Mouse (Mus musculus) stomach, postnatal 0 days (tissue): ENCODE measurements around the gene Fxyd1. TPM values are rescaled to one million over a fixed set of nuclear protein-coding genes. Genes with fewer than 3 reads are reported as not detected.

Experiments
- ATAC-seq: fragments of 200-750 bp; cut with Nextera tagmentation; 2 replicates; pipeline ENCODE4 v1.8.0; 2017; ENCODE audit not compliant: low FRiP score, low TSS enrichment
- DNase-seq: peaks from one replicate; pipeline ENCODE4 v3.0.0-alpha.2; 2016; ENCODE audit warnings: low spot score
- H3K27ac ChIP-seq: fragments of 300-500 bp; sonication (generic); replicated peaks from 2 replicates; pipeline ENCODE4 v1.5.1; 2014; ENCODE audit warnings: mild to moderate bottlenecking, control low read depth
- H3K27me3 ChIP-seq: fragments of 300-500 bp; sonication (generic); 2 replicates; pipeline ENCODE4 v1.6.1; 2014; ENCODE audit warnings: low read length; ENCODE audit not compliant: control insufficient read depth, insufficient read depth
- H3K36me3 ChIP-seq: fragments of 300-500 bp; sonication (generic); 2 replicates; pipeline ENCODE4 v1.6.1; 2014; ENCODE audit warnings: low read length, mixed read lengths; ENCODE audit not compliant: control insufficient read depth, insufficient read depth
- H3K4me1 ChIP-seq: fragments of 300-500 bp; sonication (generic); replicated peaks from 2 replicates; pipeline ENCODE4 v1.6.1; 2014; ENCODE audit warnings: antibody characterized with exemption; ENCODE audit not compliant: control insufficient read depth, insufficient read depth
- H3K4me2 ChIP-seq: fragments of 300-500 bp; sonication (generic); replicated peaks from 2 replicates; pipeline ENCODE4 v1.6.1; 2014; ENCODE audit warnings: low read depth, mild to moderate bottlenecking, control low read depth, moderate library complexity
- H3K4me3 ChIP-seq: fragments of 300-500 bp; sonication (generic); 2 replicates; pipeline ENCODE4 v1.5.1; 2014; ENCODE audit warnings: low read depth, low read length, control low read depth
- H3K9ac ChIP-seq: fragments of 300-500 bp; sonication (generic); 2 replicates; pipeline ENCODE4 v1.6.1; 2014; ENCODE audit warnings: mild to moderate bottlenecking, low read length, control low read depth, mixed read lengths
- H3K9me3 ChIP-seq: fragments of 300-500 bp; sonication (generic); 2 replicates; pipeline ENCODE4 v1.6.1; 2016; ENCODE audit warnings: low read length; ENCODE audit not compliant: control insufficient read depth
- CTCF ChIP-seq: IDR thresholded peaks from 2 replicates; pipeline ENCODE4 v1.5.1; 2016; ENCODE audit warnings: antibody characterized with exemption, low read depth, mild to moderate bottlenecking, moderate library complexity
- EP300 ChIP-seq: optimal IDR thresholded peaks from 2 replicates; pipeline ENCODE3; 2016; ENCODE audit warnings: antibody characterized with exemption
- WGBS: fragments of 180-500 bp; shearing (Covaris S2); extraction: QIAGEN DNeasy Blood & Tissue Kit; methylation state at CpG from one replicate; pipeline ENCODE4 v1.1.7; 2014; 5-methylcytosine and 5-hydroxymethylcytosine counted together
- polyA plus RNA-seq: library from polyadenylated mRNA; unstranded; fragments of >200 nt; fragmentation: Nextera tagmentation; extraction: Ambion mirVana; gene quantifications from 2 replicates; pipeline ENCODE4 v1.2.1, GENCODE M21; 2015

The Fxyd1 gene
- polyA plus RNA-seq, 1 experiment from 2014 or later = 177 TPM

GRCm38 (mm10) chr7:31056448-31056847 lies 551 bp downstream of the Fxyd1 start:
- TF ChIP-seq CTCF (no peak), EP300 (no peak)
- 73% methylated on average over 7 of the region's 7 CpGs for WGBS
- H3K27ac ChIP-seq = no peak overlapping the region

GRCm38 (mm10) chr7:31055883-31056282 lies 1.1 kb downstream of the Fxyd1 start:
- no peak overlapping the region for H3K4me2 ChIP-seq

More at GRCm38 (mm10) chr7:31056448-31056847, 551 bp downstream of the Fxyd1 start:
- DNase-seq = no peak
- H3K27me3 ChIP-seq = 0 out of 2 replicates have a peak, but pooled peaks cover under 1% of the 10 kb centered on the region
- H3K9me3 ChIP-seq = no peaks in the 10 kb centered on the region
- no peak for ATAC-seq
- no peaks in the 10 kb centered on the region; the same call in 1 of the 2 replicates for H3K4me1 ChIP-seq
- H3K4me2 ChIP-seq = no peak overlapping the region
- H3K4me3 ChIP-seq = no peak overlapping the region
- H3K36me3 ChIP-seq = no peaks in the 10 kb centered on the region
- H3K9ac ChIP-seq = no peak overlapping the region

GRCm38 (mm10) chr7:31055354-31055824 lies 1.6 kb downstream of the Fxyd1 start:
- peak overlapping the region; percentile 83 for H3K27ac ChIP-seq
- peak overlapping the region; percentile 58 for H3K9ac ChIP-seq
- WGBS = 10% methylated on average over 10 of the region's 10 CpGs
- peak overlapping the region; percentile 54 for H3K4me2 ChIP-seq
- H3K36me3 ChIP-seq = no peaks in the 10 kb centered on the region
- H3K27me3 ChIP-seq = 0 out of 2 replicates have a peak, but pooled peaks cover 3% of the 10 kb centered on the region
- DNase-seq (peak; percentile 73), ATAC-seq (peak; percentile 76)
- no peak for TF ChIP-seq EP300
- no peak for TF ChIP-seq CTCF
- peak overlapping the region; percentile 39 for H3K4me3 ChIP-seq
- H3K4me1 ChIP-seq = peaks cover 3% of the 10 kb centered on the region
- no peaks in the 10 kb centered on the region for H3K9me3 ChIP-seq

More at GRCm38 (mm10) chr7:31055883-31056282, 1.1 kb downstream of the Fxyd1 start:
- Histone ChIP-seq H3K4me1 (peaks cover 3% of the 10 kb centered on the region), H3K4me3 (no peak overlapping the region), H3K27me3 (0 out of 2 replicates have a peak, but pooled peaks cover 3% of the 10 kb centered on the region), H3K36me3 (no peaks in the 10 kb centered on the region), H3K9me3 (no peaks in the 10 kb centered on the region), H3K27ac (no peak overlapping the region), H3K9ac (no peak overlapping the region)
- ATAC-seq = no peak
- TF ChIP-seq EP300 = no peak
- TF ChIP-seq CTCF = no peak
- DNase-seq = no peak
- 7% methylated on average over 3 of the region's 4 CpGs for WGBS

GRCm38 (mm10) chr7:31054661-31055320 lies 2.2 kb downstream of the Fxyd1 start:
- H3K27me3 ChIP-seq = 0 out of 2 replicates have a peak, but pooled peaks cover 3% of the 10 kb centered on the region
- H3K4me1 ChIP-seq = peaks cover 3% of the 10 kb centered on the region
- peak overlapping the region; percentile 58 for H3K9ac ChIP-seq
- peak overlapping the region; percentile 83 for H3K27ac ChIP-seq
- ATAC-seq = no peak
- 41% methylated on average over 11 of the region's 11 CpGs for WGBS
- H3K9me3 ChIP-seq = no peaks in the 10 kb centered on the region
- no peak for DNase-seq
- TF ChIP-seq CTCF (no peak), EP300 (no peak)
- peak overlapping the region; percentile 54 for H3K4me2 ChIP-seq
- no peaks in the 10 kb centered on the region for H3K36me3 ChIP-seq
- H3K4me3 ChIP-seq = peak overlapping the region; percentile 39

DNA sequence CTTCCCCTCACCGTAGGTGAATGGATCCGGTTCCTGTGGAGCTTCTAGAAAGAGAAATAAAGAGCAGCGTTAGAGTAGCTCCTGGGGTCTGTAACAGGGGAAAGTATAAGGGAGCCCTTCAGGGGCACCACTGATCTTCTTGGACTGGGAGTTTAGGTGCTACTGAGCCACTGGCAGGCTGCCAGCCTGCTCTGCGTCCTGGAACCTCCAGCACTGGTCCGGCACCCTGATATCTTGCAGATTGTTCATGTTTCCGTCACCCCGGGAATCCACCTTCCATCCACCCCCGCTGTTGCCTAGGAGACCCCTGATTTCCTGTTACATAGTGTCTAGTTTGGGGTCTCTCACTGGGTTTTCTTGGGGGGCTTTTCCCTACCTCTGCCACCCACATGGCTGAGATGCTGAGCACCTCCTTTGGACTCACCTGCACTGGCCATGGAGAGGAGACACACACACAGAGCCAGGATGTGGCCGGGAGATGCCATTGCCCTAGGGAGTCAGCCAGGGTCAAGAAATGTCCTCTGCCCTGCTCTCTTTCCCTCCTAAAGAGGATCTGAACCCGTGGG lies 3.0 kb downstream of the Fxyd1 start:
- H3K4me1 ChIP-seq = peaks cover 3% of the 10 kb centered on the region
- H3K9ac ChIP-seq = peak overlapping the region; percentile 58
- DNase-seq (no peak), ATAC-seq (no peak)
- H3K9me3 ChIP-seq = no peaks in the 10 kb centered on the region
- H3K27ac ChIP-seq = peak overlapping the region; percentile 83; the same call in 1 of the 2 replicates
- 33% methylated on average over 10 of the region's 10 CpGs for WGBS
- no peaks in the 10 kb centered on the region for H3K36me3 ChIP-seq
- peak overlapping the region; percentile 54 for H3K4me2 ChIP-seq
- 0 out of 2 replicates have a peak, but pooled peaks cover 3% of the 10 kb centered on the region for H3K27me3 ChIP-seq
- no peak for TF ChIP-seq EP300
- no peak for TF ChIP-seq CTCF
- H3K4me3 ChIP-seq = peak overlapping the region; percentile 39
